Mouse (Mus musculus): Measurements from ENCODE around the gene Smarcc1. TPM values are rescaled to one million over a fixed set of nuclear protein-coding genes. Genes with fewer than 3 reads are reported as not detected.
"Not testable (repeated sequence)": the region's sequence is repeated elsewhere in the genome, so short reads cannot be mapped to it uniquely, and the experiment has no call there.

Gene Smarcc1
- total RNA-seq (2022) = 10 to 100 TPM; 22.0 to 27.2 (median 26.3) TPM

DNA sequence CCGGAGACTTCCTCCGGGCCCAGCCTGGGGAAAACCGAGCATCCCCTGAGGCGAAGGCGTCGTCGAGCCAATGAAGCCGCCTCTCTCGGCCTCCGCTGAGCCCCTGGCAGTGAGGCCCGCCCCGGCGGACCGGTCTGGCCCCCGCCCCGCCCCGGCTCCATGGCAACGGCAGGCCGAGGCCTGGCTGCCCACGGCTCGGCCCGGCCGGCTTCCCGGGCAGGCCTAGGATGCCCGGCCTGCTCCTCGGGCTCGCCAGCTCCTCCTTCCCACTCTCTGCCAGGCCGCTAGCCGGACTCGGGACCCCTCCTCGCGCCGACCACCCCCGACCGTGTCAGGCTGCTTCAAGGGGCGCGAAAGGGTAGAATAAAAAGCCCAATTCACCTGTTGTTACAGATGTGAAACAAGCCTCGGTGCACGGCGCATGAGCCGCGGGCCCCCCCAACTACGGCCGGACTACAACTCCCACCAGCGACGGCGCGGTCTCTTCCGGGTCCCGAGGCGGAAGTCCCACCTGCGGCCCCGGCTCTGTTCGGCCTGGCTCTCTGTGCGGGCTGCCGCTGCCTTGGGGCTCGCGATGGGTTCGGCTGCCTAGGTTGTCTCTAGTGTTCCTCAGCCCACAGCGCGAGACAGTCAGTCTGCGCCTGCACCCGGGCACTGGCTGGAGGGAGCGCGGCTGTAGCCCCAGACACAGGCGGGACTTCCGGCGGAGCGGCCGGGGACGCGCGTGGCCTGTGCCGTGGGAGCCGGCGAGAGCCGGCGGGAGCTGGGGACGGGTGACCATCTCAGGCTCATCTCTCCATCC, at the start of gene Smarcc1:
Gene Smarcc1 (plus strand): TSS at position 732 of the 802 bp plus-strand sequence.
- DNase-seq (ENCODE audit: low spot score in 2 of 2) = peak; percentile 75 to 77

DNA sequence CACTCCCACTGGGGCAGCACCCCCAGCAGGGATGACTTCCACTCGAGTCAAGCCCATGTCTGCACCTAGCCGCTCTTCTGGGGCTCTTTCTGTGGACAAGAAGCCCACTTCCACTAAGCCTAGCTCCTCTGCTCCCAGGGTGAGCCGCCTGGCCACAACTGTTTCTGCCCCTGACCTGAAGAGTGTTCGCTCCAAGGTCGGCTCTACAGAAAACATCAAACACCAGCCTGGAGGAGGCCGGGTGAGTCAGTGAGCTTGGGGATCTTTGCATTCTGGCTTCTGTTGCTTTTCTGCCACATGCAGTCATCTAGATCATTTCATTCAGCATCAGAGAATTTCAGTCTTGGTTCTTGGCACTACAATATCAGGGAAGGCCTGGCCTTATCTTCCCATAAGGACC, 48.8 kb upstream of the Smarcc1 start:
- DNase-seq (ENCODE audit: low spot score in 2 of 2) = no peak

DNA sequence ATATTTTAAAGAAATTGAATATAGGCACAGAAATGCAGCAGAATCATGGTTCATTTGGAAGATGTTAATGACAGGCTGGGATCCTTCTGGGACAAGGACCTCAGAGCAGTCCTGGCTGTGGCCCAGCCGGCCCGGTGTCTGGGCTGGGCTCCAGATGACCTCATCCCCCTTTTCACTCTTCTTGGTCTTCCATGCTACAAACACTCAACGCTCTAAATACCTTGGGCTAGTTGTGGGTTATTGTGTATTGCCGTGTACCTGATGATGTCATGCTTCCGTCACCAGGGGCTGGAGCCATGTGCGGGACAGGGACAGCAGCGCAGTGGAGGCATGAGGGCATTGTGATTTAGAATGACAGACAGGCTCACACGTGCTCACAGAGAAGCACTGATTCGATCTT, 47.1 kb upstream of the Smarcc1 start:
- DNase-seq (ENCODE audit: low spot score in 2 of 2) = peak; percentile 59 to 67

DNA sequence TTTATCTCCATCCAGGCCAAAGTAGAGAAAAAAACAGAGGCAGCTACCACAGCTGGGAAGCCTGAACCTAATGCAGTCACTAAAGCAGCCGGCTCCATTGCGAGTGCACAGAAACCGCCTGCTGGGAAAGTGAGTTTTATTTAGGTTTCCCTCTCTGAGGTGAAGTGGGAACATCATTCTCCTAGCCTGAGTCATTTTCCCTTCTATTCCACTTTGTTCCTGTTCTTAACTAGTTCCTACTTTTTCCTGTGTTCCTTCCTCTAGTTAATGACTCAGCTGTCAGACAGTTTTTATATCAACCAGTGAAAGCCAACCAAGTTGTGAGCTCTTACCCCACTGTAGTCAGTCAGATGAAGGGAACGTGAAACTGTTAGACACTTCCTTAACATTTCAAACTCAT, 46.5 kb upstream of the Smarcc1 start:
- no peak for DNase-seq (ENCODE audit: low spot score in 2 of 2)

DNA sequence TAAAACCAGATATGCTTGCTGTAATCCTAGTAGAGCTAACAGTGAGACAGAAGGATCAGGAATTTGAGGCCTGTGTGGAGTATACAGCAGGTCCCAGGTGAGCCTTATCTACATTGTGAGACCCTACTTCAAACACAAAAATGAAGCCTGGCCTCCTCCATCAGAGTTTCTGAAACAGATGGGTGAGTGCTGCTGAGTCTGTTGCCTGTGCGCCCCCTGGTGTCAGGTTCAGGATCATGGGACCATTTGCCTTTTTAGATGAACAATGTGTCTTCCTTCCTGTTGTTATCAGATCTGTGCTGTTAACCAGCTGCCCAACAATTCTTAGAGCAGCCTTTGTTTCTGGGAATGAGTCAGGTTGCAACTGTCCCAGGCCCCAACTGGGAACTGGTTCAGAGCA, 45.7 kb upstream of the Smarcc1 start:
- DNase-seq (ENCODE audit: low spot score in 2 of 2) = peak in 1 of 2 experiments; percentile 55

DNA sequence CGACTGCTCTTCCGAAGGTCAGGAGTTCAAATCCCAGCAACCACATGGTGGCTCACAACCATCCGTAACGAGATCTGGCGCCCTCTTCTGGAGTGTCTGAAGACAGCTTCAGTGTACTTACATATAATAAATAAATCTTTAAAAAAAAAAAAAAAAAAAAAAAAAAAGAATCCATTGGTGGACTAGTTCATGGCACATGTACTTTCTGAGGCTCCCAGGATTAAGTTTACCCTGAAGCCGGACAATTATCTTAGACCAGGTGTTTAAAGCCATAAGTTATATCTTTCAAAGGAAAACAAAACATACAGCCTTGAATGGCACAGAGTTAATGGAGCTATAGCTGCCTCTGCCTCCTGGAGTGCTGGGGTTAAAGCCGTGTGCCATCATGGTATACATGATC, 41.0 kb upstream of the Smarcc1 start:
- not testable (repeated sequence) for DNase-seq (ENCODE audit: low spot score in 2 of 2)

DNA sequence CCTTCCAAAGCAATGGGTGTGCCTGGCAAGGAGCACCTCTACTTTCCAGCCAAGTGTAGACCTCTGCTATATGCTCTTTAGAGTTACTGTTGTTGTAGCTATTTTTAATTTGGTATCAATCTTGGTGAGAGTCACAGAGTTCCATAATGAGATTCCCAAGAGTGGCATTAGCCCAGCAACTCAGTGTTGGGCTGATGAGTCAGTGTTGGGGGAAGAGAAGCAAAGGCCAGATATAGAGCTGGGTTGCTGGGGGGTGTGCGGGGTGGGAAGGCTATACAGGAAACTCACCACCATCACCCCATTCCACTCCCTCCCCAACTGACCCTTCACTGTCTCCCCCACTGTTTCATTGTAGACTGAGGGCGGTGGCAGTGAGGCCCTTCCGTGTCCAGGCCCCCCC, 36.4 kb upstream of the Smarcc1 start:
- no peak for DNase-seq (ENCODE audit: low spot score in 2 of 2)

DNA sequence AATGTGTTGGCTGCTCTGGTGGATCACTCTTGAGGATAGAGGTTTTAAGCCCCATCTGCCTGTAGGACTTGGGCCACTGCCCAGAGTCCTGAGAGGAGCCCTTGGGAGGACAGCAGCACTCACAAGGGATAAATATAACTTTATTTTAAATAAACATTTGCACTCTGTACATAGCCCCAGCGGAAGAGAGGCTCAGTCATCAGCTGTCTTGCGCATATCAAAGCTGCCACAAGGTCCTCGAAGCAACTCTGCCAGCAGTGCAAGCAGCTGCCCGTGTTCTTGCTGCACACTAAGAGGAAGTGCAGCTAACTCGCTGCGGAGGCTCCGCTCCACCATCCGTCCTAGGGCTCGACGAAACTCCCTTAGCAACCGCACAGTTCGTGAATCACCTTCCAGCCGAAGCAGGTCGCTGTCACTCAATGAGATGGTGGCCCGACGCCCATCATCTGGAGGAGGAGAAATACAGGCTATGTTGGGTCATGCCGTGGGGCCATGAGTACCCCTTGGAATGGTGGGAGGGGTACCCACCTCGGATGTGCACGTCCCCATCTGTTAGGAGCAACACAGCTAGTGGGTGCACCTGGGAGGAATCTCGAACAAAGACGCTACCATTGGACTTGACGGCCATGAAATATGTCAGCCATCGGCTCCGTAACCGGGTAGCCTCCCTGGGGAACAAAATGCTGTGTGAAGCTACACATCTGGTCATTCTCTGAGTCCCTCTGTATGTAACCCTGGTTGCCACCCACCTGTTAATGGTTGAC, 33.1 kb upstream of the Smarcc1 start:
- peak in 1 of 2 experiments; percentile 56 for DNase-seq (ENCODE audit: low spot score in 2 of 2)

DNA sequence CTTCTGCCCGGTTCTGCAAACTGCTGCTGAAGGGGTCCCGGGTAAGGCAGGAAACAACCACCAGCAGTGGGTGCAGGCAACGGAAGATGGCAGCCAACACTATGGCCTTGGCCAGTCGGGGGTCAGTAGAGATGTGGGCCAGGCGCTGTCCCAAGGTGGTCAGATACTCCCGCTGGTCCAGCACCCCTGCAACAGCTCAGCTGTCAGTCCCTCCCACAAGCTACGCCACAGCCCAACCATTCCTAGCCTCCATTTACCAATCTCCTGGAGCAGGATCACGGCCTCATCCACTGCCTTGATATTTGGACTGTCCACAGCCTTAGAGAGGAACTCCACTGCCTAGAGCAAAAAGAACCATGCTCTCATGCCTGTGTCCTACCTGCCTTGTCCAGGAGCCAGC, 31.8 kb upstream of the Smarcc1 start:
- DNase-seq (ENCODE audit: low spot score in 2 of 2) = no peak

DNA sequence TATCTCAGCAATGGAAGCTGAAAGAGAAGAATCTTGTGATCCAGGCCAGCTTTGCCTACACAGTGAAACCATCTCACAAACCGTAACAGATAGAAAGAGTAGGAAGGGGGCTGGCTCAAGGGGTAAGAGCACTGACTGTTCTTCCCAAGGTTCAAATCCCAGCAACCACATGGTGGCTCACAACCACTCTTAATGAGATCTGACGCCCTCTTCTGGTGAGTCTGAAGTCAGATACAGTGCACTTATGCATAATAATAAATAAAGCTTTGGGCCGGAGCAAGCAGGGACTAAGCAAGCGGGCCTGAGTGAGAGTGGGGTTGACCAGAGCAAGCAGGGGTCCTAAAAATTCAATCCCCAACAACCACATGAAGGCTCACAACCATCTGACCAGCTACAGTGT, 24.2 kb upstream of the Smarcc1 start:
- DNase-seq (ENCODE audit: low spot score in 2 of 2) = no peak

DNA sequence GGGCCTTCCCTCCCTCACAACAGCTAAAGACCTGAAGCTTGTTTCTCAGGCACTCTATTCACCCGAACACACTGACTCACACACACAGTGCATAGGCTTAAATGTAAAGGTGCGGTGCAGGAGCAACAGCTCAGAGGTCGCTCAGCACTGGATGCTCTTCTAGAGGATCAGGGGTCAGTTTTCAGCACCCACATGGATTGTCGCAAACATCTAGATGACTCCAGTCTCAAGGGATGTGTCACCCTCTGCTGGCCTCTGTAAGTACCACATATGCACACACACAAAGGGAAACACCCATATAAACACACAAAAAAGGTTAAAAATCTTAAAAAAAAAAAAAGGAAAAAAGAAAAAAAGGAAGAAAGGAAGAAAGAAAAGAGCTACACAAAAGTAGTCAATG, 22.7 kb upstream of the Smarcc1 start:
- DNase-seq (ENCODE audit: low spot score in 2 of 2) = no peak

DNA sequence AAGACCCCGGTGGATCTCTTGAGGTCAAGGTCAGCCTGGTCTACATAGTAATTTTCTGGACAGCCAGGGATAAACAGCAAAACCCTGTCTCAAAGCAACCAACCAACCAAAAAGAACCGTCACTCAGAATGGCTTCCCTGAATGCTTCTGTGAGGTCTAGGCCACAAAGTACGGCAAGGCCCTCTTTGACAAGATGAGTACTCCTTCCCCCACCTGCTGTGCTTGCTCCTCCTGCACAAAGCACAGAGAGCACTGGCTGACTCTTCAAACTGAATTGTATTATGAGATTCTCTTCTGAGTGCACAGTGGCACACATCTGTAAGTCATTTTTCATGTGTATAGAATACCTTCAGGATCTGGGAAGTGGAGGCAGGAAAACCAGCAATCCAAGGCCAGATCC, 19.7 kb upstream of the Smarcc1 start:
- no peak for DNase-seq (ENCODE audit: low spot score in 2 of 2)

DNA sequence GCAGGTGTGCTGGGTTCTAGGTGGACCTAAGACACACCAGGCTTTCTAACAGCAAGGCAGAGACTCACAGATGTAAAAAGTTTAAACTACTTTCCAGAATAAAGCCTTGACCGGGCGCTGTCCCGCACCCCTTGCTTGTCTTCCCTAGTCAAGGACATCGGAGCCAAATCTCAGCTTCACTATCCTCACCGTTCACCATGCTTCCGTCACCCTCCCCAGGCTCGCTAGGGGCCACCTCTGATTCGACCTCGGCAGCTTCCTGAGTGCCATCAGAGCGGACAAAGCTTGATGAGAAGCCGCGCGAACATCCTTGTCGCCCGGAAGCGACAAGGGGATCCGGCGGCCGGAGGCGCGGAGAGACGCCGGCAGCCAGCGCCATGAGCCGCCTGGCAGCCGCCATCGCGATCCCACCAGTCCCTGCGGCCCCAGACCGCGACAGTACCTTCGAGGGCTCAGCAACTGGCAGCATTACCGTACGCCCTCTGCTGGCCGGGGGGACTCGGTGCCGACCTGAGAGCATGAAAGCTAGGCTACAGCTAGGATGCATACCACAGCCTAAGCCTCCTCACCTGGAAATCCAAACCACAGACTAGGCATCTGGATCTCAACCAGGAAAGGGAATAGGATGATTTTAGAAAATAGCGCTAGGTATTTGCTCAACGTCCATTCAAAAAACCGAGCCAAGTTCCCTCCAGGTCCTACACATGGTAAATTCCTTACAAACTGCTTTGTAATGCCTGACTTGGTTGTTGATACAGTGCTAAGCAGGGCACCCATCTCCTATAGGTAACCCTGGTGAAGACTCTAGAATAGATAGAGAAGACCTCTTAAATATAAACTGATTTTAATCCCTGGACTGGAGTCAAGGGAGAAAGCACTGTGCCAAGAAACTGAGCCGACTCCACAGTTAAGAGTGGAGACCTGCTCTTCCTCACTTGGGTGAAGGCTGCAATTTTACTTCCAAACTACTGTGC, 16.6 kb upstream of the Smarcc1 start:
- peak; percentile 75 to 83 for DNase-seq (ENCODE audit: low spot score in 2 of 2)

DNA sequence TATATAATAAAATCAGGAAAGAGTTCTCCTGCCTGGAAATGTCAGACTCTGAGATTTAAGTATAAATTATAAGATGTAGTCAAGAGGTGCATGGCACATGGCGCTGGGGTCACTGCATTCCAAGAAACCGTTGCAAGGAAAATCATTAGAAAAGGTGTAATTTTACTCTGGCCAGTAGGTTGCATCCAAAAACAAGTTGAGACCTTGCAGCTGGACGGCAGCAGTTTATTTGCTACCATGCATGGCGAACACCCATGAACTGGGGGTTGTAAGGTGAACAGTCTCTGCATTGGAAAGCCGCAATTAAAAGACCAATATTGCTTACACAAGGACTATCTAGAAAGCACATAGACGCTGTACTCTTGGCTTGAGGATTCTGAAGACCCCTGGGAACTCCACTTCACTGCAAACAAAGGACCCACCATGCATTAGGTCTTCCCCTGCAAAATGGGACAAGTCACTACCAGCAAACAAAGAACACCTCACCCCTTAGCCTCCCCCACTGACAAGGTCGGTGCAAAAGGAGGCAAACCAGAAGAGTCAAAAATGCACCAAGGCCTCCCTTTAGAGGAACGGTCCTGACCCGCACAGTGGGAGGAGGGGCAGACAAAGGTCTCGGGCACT, 1.0 kb upstream of the Smarcc1 start:
- DNase-seq (ENCODE audit: low spot score in 2 of 2) = no peak

DNA sequence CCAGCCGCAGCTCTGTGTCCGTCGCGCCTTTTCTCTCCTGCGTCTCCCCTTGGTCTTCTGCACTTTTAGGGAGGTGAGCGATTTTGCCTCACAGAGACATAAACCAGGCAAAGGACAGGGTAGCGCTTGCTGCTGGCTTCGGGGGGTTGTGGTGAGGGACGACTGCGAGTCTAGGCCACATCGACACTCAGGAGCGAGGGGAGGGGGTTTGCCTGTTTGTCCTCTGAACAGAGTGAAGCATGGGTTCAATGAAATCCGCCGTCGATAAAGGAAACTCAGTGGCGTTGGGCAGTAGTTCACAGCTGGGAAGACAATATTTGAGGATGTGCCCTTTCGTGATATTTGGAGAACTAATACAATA, 251 bp downstream of the Smarcc1 start, which contains the start of gene Dhx30:
Gene Dhx30 (minus strand): TSS at position 52 of the 361 bp plus-strand sequence.
- no peak for DNase-seq (ENCODE audit: low spot score in 2 of 2)

DNA sequence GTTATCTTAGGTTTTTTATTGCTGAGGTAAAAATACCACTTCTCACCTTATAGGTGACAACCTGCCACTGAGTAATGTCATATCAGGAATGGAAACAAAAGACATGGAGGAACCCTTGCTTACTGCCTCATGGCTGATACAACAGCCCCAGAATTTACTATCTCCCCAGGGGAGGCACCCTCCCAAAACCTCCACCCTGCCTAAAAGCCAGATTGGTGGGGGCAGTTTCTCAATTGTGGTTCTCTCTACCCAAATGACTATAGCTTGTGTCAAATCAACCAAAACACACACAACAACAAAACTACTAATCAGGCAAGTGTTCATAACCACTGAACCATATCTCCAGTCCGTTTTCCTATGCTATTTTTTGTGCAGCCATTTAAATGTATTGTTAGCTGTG, 741 bp downstream of the Smarcc1 start:
- no peak for DNase-seq (ENCODE audit: low spot score in 2 of 2)

DNA sequence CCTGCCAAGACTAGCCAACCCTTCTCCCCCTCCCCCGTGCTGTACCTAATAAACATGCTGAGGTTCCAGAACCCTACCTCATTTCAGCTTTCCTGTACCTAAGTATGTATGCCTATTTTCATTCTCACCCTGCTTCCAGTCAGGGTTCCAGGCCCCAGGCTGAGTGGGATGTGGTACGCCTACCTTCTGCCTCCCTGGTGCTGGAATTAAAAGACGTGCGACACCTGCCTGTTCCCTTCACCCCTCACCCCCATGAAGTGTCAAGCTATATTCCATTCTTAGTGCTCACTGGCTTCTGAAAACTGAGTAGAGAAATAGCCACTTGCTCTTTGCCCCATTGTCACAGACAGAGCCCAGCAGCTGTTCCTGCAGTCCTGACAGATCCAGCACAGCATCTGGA, 3.9 kb downstream of the Smarcc1 start:
- DNase-seq (ENCODE audit: low spot score in 2 of 2) = no peak

DNA sequence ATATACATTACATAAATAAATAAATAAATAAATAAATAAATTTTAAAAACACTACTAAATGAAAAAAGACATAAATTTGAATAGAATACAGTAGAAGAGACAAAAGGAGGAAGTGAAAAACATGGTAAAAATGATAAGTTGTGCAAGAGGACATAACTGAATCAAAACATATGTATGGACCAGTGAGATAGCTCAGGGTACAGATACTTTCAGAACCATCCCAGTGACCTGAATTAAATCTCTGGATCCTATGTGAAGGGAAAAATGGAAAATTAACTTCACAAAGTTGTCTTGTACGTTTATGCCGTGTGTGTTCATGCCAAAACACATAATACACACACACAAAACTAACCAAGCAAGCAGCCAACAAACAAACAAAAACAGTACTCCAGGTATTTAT, 5.8 kb downstream of the Smarcc1 start:
- DNase-seq (ENCODE audit: low spot score in 2 of 2) = no peak

DNA sequence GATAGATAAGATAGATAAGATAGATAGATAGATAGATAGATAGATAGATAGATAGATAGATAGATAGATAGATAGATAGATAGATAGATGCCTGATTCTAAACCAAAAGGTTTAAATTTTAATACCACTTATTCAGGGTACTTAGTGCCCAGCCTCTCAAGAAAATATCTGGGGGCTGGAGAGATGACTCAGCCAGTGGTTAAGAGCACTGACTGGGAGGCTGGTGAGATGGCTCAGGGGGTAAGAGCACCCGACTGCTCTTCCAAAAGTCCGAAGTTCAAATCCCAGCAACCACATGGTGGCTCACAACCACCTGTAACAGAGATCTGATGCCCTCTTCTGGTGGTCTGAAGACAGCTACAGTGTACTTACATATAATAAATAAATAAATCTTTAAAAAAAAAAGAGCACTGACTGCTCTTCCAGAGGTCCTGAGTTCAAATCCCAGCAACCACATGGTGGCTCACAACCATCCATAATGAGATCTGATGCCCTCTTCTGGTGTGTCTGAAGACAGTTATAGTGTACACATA, 6.6 kb downstream of the Smarcc1 start:
- not testable (repeated sequence) for DNase-seq (ENCODE audit: low spot score in 2 of 2)

DNA sequence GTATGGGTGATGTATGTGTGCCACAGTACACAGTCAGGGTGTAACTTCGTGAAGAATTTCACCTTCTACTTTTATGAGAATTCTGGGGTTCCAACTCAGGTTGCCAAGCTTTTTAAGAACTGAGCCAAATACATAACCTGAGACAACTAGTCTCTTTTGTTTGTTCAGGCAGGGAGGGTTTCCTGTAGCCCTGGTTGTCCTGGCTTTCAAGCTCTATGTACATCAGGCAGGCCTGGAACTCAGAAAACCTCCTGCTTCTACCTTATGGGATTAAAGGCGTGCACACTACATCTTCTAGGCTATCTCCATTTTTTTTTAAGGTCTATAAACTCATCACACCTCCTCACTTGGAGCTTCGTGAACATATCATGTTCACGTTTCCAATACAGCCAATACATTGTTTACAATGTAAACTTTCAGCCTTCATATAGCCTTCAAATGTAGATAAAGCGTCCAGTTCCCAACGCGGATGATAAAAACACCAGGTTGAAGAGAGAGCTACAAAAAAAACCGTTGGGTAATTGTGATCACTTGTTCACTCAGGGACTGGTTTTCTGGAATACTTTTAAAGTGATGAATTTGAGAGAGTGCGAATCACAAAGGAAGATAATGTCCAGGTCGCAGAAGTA, 13.5 kb downstream of the Smarcc1 start:
- DNase-seq (ENCODE audit: low spot score in 2 of 2) = no peak
